ENCODE assay signal across 10 mouse cellular contexts in genomic region chr4:89446156-89446716, GRCm38 (mm10).
DNase-seq lines count a peak whose midpoint lies in the region; ATAC-seq lines count a peak whose summit lies in the region.
"Had no signal": no experiment of that assay in that cellular context is flagged by ENCODE, and none has a peak within 500 bp of the region (broad histone marks: within the 10 kb centered on the region; RNA-seq: fewer than 3 reads in every experiment).

No protein-coding gene starts in this region.

- H3K27ac ChIP-seq in heart, embryonic 11.5 days (ENCODE audit: low read depth, low read length) = no peak overlapping the region
- H3K27ac ChIP-seq: hindbrain, embryonic 15.5 days; neural tube, embryonic 13.5 days had no signal

- no peak overlapping the region for H3K9ac ChIP-seq in heart, embryonic 11.5 days (ENCODE audit: low read depth, low read length)
- H3K9ac ChIP-seq: hindbrain, embryonic 15.5 days; neural tube, embryonic 13.5 days had no signal

- peaks cover 10% of the 10 kb centered on the region for H3K4me1 ChIP-seq in heart, embryonic 11.5 days (ENCODE audit: control insufficient read depth, insufficient read depth, low read length)
- H3K4me1 ChIP-seq: hindbrain, embryonic 15.5 days; neural tube, embryonic 13.5 days had no signal

- WGBS in heart, embryonic 11.5 days (ENCODE audit: insufficient replicate concordance) = 58% methylated on average over 6 of the region's 6 CpGs
- 20% methylated on average over 6 of the region's 6 CpGs for WGBS in large intestine, adult 2 months

- no peaks in the 10 kb centered on the region for H3K36me3 ChIP-seq in heart, embryonic 11.5 days (ENCODE audit: control insufficient read depth, insufficient read depth, low read length)
- H3K36me3 ChIP-seq: hindbrain, embryonic 15.5 days; neural tube, embryonic 13.5 days had no signal

- no peaks in the 10 kb centered on the region for H3K27me3 ChIP-seq in heart, embryonic 11.5 days (ENCODE audit: control insufficient read depth, insufficient read depth, low read length)
- H3K27me3 ChIP-seq: hindbrain, embryonic 15.5 days; neural tube, embryonic 13.5 days had no signal

- H3K9me3 ChIP-seq in heart, embryonic 11.5 days (replicated peaks; ENCODE audit: control insufficient read depth, low read length) = no peaks in the 10 kb centered on the region
- H3K9me3 ChIP-seq: hindbrain, embryonic 15.5 days; neural tube, embryonic 13.5 days had no signal

- no peak for DNase-seq in heart, adult 8-10 months (ENCODE audit: low spot score)
- peak; percentile 72 for DNase-seq in brain, adult 2 months (ENCODE audit: low read depth, low spot score)
- DNase-seq in cerebellum, adult 9-11 months = peak; percentile 61
- DNase-seq in large intestine, adult 2 months (ENCODE audit: low read depth, low spot score) = peak; percentile 76
- DNase-seq in thymus, postnatal 36 days = no peak
- no peak for DNase-seq in testis, postnatal 10 days (ENCODE audit: low spot score)
- no peak for DNase-seq in c-Kit-positive CD71-positive TER-119-positive erythroid progenitor cells, embryonic 14.5 days (ENCODE audit: low spot score)

- no peak overlapping the region for H3K4me3 ChIP-seq in heart, embryonic 11.5 days (ENCODE audit: low read depth, low read length)
- H3K4me3 ChIP-seq: hindbrain, embryonic 15.5 days; neural tube, embryonic 13.5 days had no signal

- peak overlapping the region; percentile 15; the same call in 1 of the 2 replicates for H3K4me2 ChIP-seq in heart, embryonic 11.5 days
- H3K4me2 ChIP-seq: hindbrain, embryonic 15.5 days; neural tube, embryonic 13.5 days had no signal

- no peak for ATAC-seq in heart, embryonic 11.5 days (replicated peaks; ENCODE audit: insufficient number of reproducible peaks, low FRiP score, low TSS enrichment)

Comparison
In these comparisons a context has a peak if more than half of its experiments do, and no peak if none do; other contexts are left out.
1. DNase-seq: peak in brain, adult 2 months (single experiment), cerebellum, adult 9-11 months (single experiment) and large intestine, adult 2 months (single experiment); none in heart, adult 8-10 months (single experiment), thymus, postnatal 36 days (0 of 2), testis, postnatal 10 days (single experiment) and c-Kit-positive CD71-positive TER-119-positive erythroid progenitor cells, embryonic 14.5 days (single experiment).